Mouse (Mus musculus) embryonic fibroblast, embryonic 13.5 days (primary cell): ENCODE measurements at regions not wholly inside any gene's neighbourhood (a gene's known extent, or its start where the extent isn't known, plus 50 kb on each side); places are given as distances from the start of the nearest gene placed in this dataset.

Experiments used
- CTCF ChIP-seq: IDR thresholded peaks from 2 replicates; pipeline ENCODE4 v1.5.1; 2011; ENCODE audit warnings: mild to moderate bottlenecking, control low read depth, low read length, moderate library complexity, borderline replicate concordance; ENCODE audit not compliant: insufficient read depth
- POLR2A ChIP-seq: IDR thresholded peaks from 2 replicates; pipeline ENCODE4 v1.6.1; 2011; ENCODE audit warnings: low read depth, mild to moderate bottlenecking, control low read depth, low read length, moderate library complexity

DNA sequence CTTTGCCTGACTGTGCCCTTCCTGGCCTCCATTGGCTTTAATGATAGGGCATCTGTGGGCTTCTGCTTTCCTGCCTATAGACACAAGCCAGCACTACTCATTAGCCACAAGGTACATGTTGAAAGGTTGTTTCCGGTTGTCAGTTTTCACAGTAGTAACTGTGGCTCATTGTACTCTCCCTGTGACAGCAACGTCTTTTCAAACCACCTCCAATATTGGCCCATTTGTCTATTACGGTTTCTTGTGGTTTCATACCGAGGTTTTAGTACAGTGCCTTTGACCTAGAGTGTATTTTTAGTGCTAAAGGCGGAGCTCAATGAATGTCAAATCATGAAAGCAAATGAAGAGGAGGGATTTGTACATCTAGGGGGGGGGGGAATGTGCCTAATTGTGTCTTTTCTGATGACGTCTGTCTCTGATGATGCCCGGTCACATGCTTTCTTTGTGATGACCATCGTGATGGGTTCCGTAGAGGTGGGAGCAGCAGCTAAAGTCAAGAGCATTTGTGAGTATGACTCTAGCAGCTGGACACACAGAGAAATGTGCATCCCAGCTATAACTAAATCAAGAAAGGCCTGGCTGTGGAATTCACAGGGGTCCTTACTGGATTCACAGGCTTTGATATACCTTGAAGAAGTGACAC lies 1255.1 kb upstream of the A1bg start:
- TF ChIP-seq POLR2A (no peak), CTCF (no peak)
